Mouse (Mus musculus) heart, postnatal 14 days (tissue): ENCODE results near the gene Nck2. TPM values are rescaled to one million over a fixed set of nuclear protein-coding genes. Genes with fewer than 3 reads are reported as not detected.
"Not testable (repeated sequence)": the region's sequence is repeated elsewhere in the genome, so short reads cannot be mapped to it uniquely, and the experiment has no call there.

Experiments used
- DNase-seq, 2 experiments: peaks; one replicate each; pipeline ENCODE4 v3.0.0; 2021 to 2022
- intact Hi-C: fragments of 180-260 bp; cut with DNase I; formaldehyde crosslinking; loops from one replicate; pipeline ENCODE4 v1.15.1; 2025
- total RNA-seq, 2 experiments: library from RNA; stranded (reverse); gene quantifications; 2 replicates each; pipeline ENCODE4 v1.2.3; 2021

Nck2 gene
- total RNA-seq, 2 experiments from 2014 or later = 21.0 to 22.4 TPM

GRCm38 (mm10) chr1:43529086-43529485 is 84.7 kb downstream of the Nck2 start:
- intact Hi-C loops = no loop called here
- no peak for DNase-seq

GRCm38 (mm10) chr1:43530295-43531020 is 86.1 kb downstream of the Nck2 start:
- intact Hi-C loops = no loop called here
- no peak for DNase-seq

- intact Hi-C loops = no loop called here
- no peak for DNase-seq
These were observed 86.9 kb downstream of the Nck2 start for GRCm38 (mm10) chr1:43531307-43531706.

GRCm38 (mm10) chr1:43532279-43532678 is 87.9 kb downstream of the Nck2 start:
- no peak for DNase-seq
- intact Hi-C loops = no loop called here

GRCm38 (mm10) chr1:43533497-43533896 is 89.1 kb downstream of the Nck2 start:
- intact Hi-C loops, DNase-seq: not testable (repeated sequence)

- intact Hi-C loops = no loop called here
- DNase-seq = no peak
These were observed 89.8 kb downstream of the Nck2 start for GRCm38 (mm10) chr1:43534060-43534760.

- intact Hi-C loops = loop anchor here (5.0 kb wide), 1 partner anchor 88 kb away; no protein-coding TSS in a partner anchor
- DNase-seq = peak in 1 of 2 experiments; percentile 9
These were observed 91.2 kb downstream of the Nck2 start for GRCm38 (mm10) chr1:43535519-43536000.

- intact Hi-C loops = loop anchor here (5.0 kb wide), 1 partner anchor 89 kb away; no protein-coding TSS in a partner anchor
- DNase-seq = no peak
These were observed 91.9 kb downstream of the Nck2 start for GRCm38 (mm10) chr1:43536266-43536665.

- DNase-seq = no peak
- intact Hi-C loops = loop anchor here (5.0 kb wide), 1 partner anchor 90 kb away; no protein-coding TSS in a partner anchor
These were observed 92.6 kb downstream of the Nck2 start for GRCm38 (mm10) chr1:43537021-43537420.

- no peak for DNase-seq
- intact Hi-C loops = loop anchor here (5.0 kb wide), 1 partner anchor 90 kb away; no protein-coding TSS in a partner anchor
These were observed 93.1 kb downstream of the Nck2 start for GRCm38 (mm10) chr1:43537496-43537895.

- DNase-seq = no peak
- intact Hi-C loops = loop anchor here (5.0 kb wide), 1 partner anchor 91 kb away; no protein-coding TSS in a partner anchor
These were observed 94.3 kb downstream of the Nck2 start for GRCm38 (mm10) chr1:43538716-43539115.

- DNase-seq = no peak
- intact Hi-C loops = loop anchor here (5.0 kb wide), 3 partner anchors 93 to 438 kb away; no protein-coding TSS in a partner anchor
These were observed 95.5 kb downstream of the Nck2 start for GRCm38 (mm10) chr1:43539689-43540380.

GRCm38 (mm10) chr1:43542339-43542738 is 98.0 kb downstream of the Nck2 start:
- no peak for DNase-seq
- intact Hi-C loops = loop anchor here (5.0 kb wide), 2 partner anchors 235 to 440 kb away; no protein-coding TSS in a partner anchor

- no peak for DNase-seq
- intact Hi-C loops = no loop called here
These were observed 103.3 kb downstream of the Nck2 start for GRCm38 (mm10) chr1:43547644-43548043.

GRCm38 (mm10) chr1:43548749-43549148 is 104.4 kb downstream of the Nck2 start:
- no peak for DNase-seq
- intact Hi-C loops = no loop called here

- intact Hi-C loops = no loop called here
- no peak for DNase-seq
These were observed 106.1 kb downstream of the Nck2 start for GRCm38 (mm10) chr1:43550525-43550924.

- DNase-seq, intact Hi-C loops: not testable (repeated sequence)
These were observed 109.8 kb downstream of the Nck2 start for GRCm38 (mm10) chr1:43553989-43554679.

- no peak for DNase-seq
- intact Hi-C loops = no loop called here
These were observed 111.0 kb downstream of the Nck2 start for GRCm38 (mm10) chr1:43555222-43555974.

GRCm38 (mm10) chr1:43558329-43558728 is 114.0 kb downstream of the Nck2 start:
- no peak for DNase-seq
- intact Hi-C loops = no loop called here
